8 mouse cellular contexts compared by ENCODE assay signal in the genomic region with DNA sequence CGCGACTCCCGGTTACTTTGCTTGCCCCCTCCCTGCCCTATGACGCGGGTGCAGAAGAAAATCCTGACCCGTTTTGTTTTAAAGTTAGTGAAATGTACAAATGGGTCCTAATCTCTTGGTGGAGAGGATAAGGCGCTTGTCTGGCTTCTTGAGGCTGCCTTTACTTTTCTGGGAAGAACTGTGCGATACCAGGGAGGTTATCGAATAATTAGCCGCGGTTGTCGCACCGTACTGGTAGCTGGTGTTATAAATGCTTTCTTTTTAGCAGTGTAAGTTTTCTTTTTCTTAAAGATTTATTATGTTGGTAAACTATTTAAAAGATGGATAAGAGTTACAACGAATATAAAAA. TPM values are rescaled to one million over a fixed set of nuclear protein-coding genes. Genes with fewer than 3 reads are reported as not detected.
DNase-seq lines count a peak whose midpoint lies in the region; ATAC-seq and TF ChIP-seq lines count a peak whose summit lies in the region.

No protein-coding gene starts in this region.

- H3K4me3 ChIP-seq in heart, embryonic 10.5 days: peak overlapping the region; percentile 79
- peak overlapping the region; percentile 68 to 83 (median 82) for H3K4me3 ChIP-seq in CH12.LX (replicated peaks in 1 of 3; ENCODE audit: low read depth in 2 of 3, low read length in 2 of 3, poor library complexity in 1 of 3)
- H3K4me3 ChIP-seq in forebrain, embryonic 10.5 days: peak overlapping the region; percentile 81
- peak overlapping the region; percentile 88 for H3K4me3 ChIP-seq in liver, embryonic 12.5 days

- no peak; a peak in 1 of 4 replicates for TF ChIP-seq CTCF in CH12.LX (conservative IDR thresholded peaks at IDR 0.05 in 1 of 2, IDR thresholded peaks at IDR 0.05 in 1 of 2; ENCODE audit: low read depth in 2 of 2, low read length in 2 of 2)

- TF ChIP-seq RAD21 in CH12.LX (IDR thresholded peaks at IDR 0.05; ENCODE audit: low read depth, low read length): no peak

- no peaks in the 10 kb centered on the region for H3K27me3 ChIP-seq in heart, embryonic 10.5 days (ENCODE audit: insufficient read depth, poor library complexity, severe bottlenecking)
- H3K27me3 ChIP-seq in CH12.LX (replicated peaks): no peaks in the 10 kb centered on the region
- no peaks in the 10 kb centered on the region for H3K27me3 ChIP-seq in forebrain, embryonic 10.5 days (ENCODE audit: poor library complexity, severe bottlenecking)
- no peaks in the 10 kb centered on the region for H3K27me3 ChIP-seq in liver, embryonic 12.5 days (replicated peaks)

- DNase-seq in heart, embryonic 10.5 days (ENCODE audit: low spot score): no peak
- DNase-seq in heart, adult 8-10 months (ENCODE audit: low spot score): no peak
- DNase-seq in CH12.LX (ENCODE audit: extremely low read depth): no peak
- no peak for DNase-seq in forebrain, embryonic 10.5 days (ENCODE audit: extremely low spot score, low spot score)
- no peak for DNase-seq in adrenal gland, postnatal 14 days
- no peak for DNase-seq in thymus, postnatal 0 days (ENCODE audit: low spot score)
- DNase-seq in T-cell, adult 2 months (ENCODE audit: low spot score): no peak

- H3K27ac ChIP-seq in heart, embryonic 10.5 days: peak overlapping the region; percentile 90
- peak overlapping the region; percentile 56 for H3K27ac ChIP-seq in CH12.LX (ENCODE audit: insufficient read depth, low read depth)
- peak overlapping the region; percentile 90 for H3K27ac ChIP-seq in forebrain, embryonic 10.5 days
- peak overlapping the region; percentile 97 for H3K27ac ChIP-seq in liver, embryonic 12.5 days

- no peak for TF ChIP-seq POLR2A in CH12.LX (IDR thresholded peaks at IDR 0.05; ENCODE audit: low read depth, low read length)

- dilution Hi-C loops in CH12.LX (cut with MboI; ENCODE audit: extremely low pct_ligation_motif_present, extremely low pct_unique_long_range_greater_than_20kb, low sequenced_read_pairs): no loop called here

- WGBS in heart, embryonic 10.5 days: 3% methylated on average over 14 of the region's 14 CpGs
- 2% methylated on average over 14 of the region's 14 CpGs for WGBS in forebrain, embryonic 10.5 days
- 2% methylated on average over 14 of the region's 14 CpGs for WGBS in liver, embryonic 12.5 days (ENCODE audit: insufficient replicate concordance)

- H3K36me3 ChIP-seq in heart, embryonic 10.5 days: peaks cover 2% of the 10 kb centered on the region; the same call in 1 of the 2 replicates
- H3K36me3 ChIP-seq in CH12.LX (replicated peaks in 1 of 2; ENCODE audit: control insufficient read depth in 1 of 2, insufficient read depth in 1 of 2, low read length in 1 of 2): peaks cover 14 to 20% of the 10 kb centered on the region in 2 experiments
- H3K36me3 ChIP-seq in forebrain, embryonic 10.5 days (replicated peaks): peaks cover 7% of the 10 kb centered on the region
- H3K36me3 ChIP-seq in liver, embryonic 12.5 days: peaks cover 29% of the 10 kb centered on the region

- H3K9ac ChIP-seq in CH12.LX (ENCODE audit: insufficient read depth, low read depth): peak overlapping the region; percentile 76
- H3K9ac ChIP-seq in liver, embryonic 12.5 days: peak overlapping the region; percentile 91

- in situ Hi-C loops in CH12.LX (cut with MboI; ENCODE audit: low pct_ligation_motif_present, low pct_unique_long_range_greater_than_20kb, low sequenced_read_pairs): no loop called here

- no peak; the same call in 1 of the 2 replicates for ATAC-seq in liver, embryonic 12.5 days

- H3K4me2 ChIP-seq in CH12.LX (ENCODE audit: insufficient read depth, low read depth, poor library complexity, severe bottlenecking): peak overlapping the region; percentile 95
- H3K4me2 ChIP-seq in liver, embryonic 12.5 days: peak overlapping the region; percentile 81

- TF ChIP-seq EP300 in CH12.LX (IDR thresholded peaks at IDR 0.05; ENCODE audit: low read length): no peak

- peaks cover 11% of the 10 kb centered on the region; the same call in 1 of the 2 replicates for H3K4me1 ChIP-seq in heart, embryonic 10.5 days
- H3K4me1 ChIP-seq in CH12.LX (ENCODE audit: control insufficient read depth in 1 of 2, insufficient read depth in 2 of 2): peaks cover 5 to 39% of the 10 kb centered on the region in 2 experiments; a peak in 3 of 4 replicates
- H3K4me1 ChIP-seq in forebrain, embryonic 10.5 days: peaks cover 18% of the 10 kb centered on the region
- peaks cover 48% of the 10 kb centered on the region for H3K4me1 ChIP-seq in liver, embryonic 12.5 days

- no peaks in the 10 kb centered on the region for H3K9me3 ChIP-seq in heart, embryonic 10.5 days
- H3K9me3 ChIP-seq in CH12.LX (replicated peaks; ENCODE audit: low read length): no peaks in the 10 kb centered on the region
- H3K9me3 ChIP-seq in forebrain, embryonic 10.5 days: no peaks in the 10 kb centered on the region
- H3K9me3 ChIP-seq in liver, embryonic 12.5 days (replicated peaks): no peaks in the 10 kb centered on the region

- H3K79me2 ChIP-seq in CH12.LX (replicated peaks; ENCODE audit: control insufficient read depth, extremely low read depth, insufficient read depth, poor library complexity, severe bottlenecking): 0 out of 2 replicates have a peak, but pooled peaks cover 2% of the 10 kb centered on the region

TF ChIP-seq in CH12.LX, 34 proteins besides CTCF, POLR2A, EP300 and RAD21:
- TF ChIP-seq JUND (conservative IDR thresholded peaks at IDR 0.05; ENCODE audit: low read depth, low read length) (no peak), MYC (IDR thresholded peaks at IDR 0.05; ENCODE audit: low read depth, low read length) (no peak), TCF12 (IDR thresholded peaks at IDR 0.05; ENCODE audit: low read depth, low read length) (no peak), HCFC1 (IDR thresholded peaks at IDR 0.05; ENCODE audit: low read depth, low read length) (no peak), MXI1 (IDR thresholded peaks at IDR 0.05; ENCODE audit: low read depth, low read length) (no peak)

RNA-seq across cellular contexts. Expression of a gene that starts 0.5 kb away (rescaled TPM):
- polyA plus RNA-seq in heart, embryonic 10.5 days (2016; fragmentation: Nextera tagmentation; extraction: Ambion mirVana): 0.48 and 0.63 TPM in 2 replicates
- total RNA-seq in heart, adult 8-10 months (2022): 1 to 10 TPM in 1 of 4 experiments, under 1 TPM in 3; 0.78 to 1.5 (median 0.84) TPM
- 0.42 and 0.89 TPM in 2 replicates for total RNA-seq in CH12.LX (2012; rRNA removed)
- 0.20 and 0.32 TPM in 2 replicates for total RNA-seq in CH12.LX (2014; rRNA removed)
- 1.3 TPM in 2 replicates for polyA plus RNA-seq in CH12.LX (2012; ENCODE audit: insufficient read length, low read depth)
- polyA plus RNA-seq in forebrain, embryonic 10.5 days (2016; fragmentation: Nextera tagmentation; extraction: Ambion mirVana): 1.1 and 1.7 TPM in 2 replicates
- 0.35 and 0.41 TPM in 2 replicates for polyA plus RNA-seq in liver, embryonic 12.5 days (2016; fragmentation: Nextera tagmentation; extraction: Ambion mirVana)
- 0.94 and 2.0 TPM in 2 replicates for total RNA-seq in adrenal gland, postnatal 14 days (2021)
- polyA plus RNA-seq in thymus, postnatal 0 days (2015; fragmentation: Nextera tagmentation; extraction: Ambion mirVana): 0.59 and 0.66 TPM in 2 replicates

RNA-seq across cellular contexts. Expression of a gene that starts 7.1 kb away (rescaled TPM):
- polyA plus RNA-seq in heart, embryonic 10.5 days (2016; fragmentation: Nextera tagmentation; extraction: Ambion mirVana): 2.3 and 3.5 TPM in 2 replicates
- total RNA-seq in heart, adult 8-10 months (2022): 10 to 100 TPM; 10.8 to 17.3 (median 14.3) TPM
- 2.9 TPM in 2 replicates for total RNA-seq in CH12.LX (2012; rRNA removed)
- total RNA-seq in CH12.LX (2014; rRNA removed): 0.47 and 0.93 TPM in 2 replicates
- 0.86 and 1.1 TPM in 2 replicates for polyA plus RNA-seq in CH12.LX (2012; ENCODE audit: insufficient read length, low read depth)
- 1.7 and 1.9 TPM in 2 replicates for polyA plus RNA-seq in forebrain, embryonic 10.5 days (2016; fragmentation: Nextera tagmentation; extraction: Ambion mirVana)
- polyA plus RNA-seq in liver, embryonic 12.5 days (2016; fragmentation: Nextera tagmentation; extraction: Ambion mirVana): 5.0 TPM in 2 replicates
- total RNA-seq in adrenal gland, postnatal 14 days (2021): 81.5 and 84.5 TPM in 2 replicates
- 8.3 and 9.9 TPM in 2 replicates for polyA plus RNA-seq in thymus, postnatal 0 days (2015; fragmentation: Nextera tagmentation; extraction: Ambion mirVana)
